Mouse (Mus musculus) kidney, adult 2 months (tissue): Measurements from ENCODE around the gene Smg6.

Experiments
- CTCF ChIP-seq: fragments of 200-500 bp; conservative IDR thresholded peaks from 2 replicates; pipeline ENCODE4 v1.5.1; 2011; ENCODE audit warnings: low read depth, mild to moderate bottlenecking, control low read depth, low read length, moderate library complexity, mixed read lengths; ENCODE audit not compliant: insufficient read depth, insufficient read length
- POLR2A ChIP-seq: fragments of 200-500 bp; IDR thresholded peaks from one replicate; pipeline ENCODE4 v1.6.1; 2011; ENCODE audit warnings: low read depth, low read length, control low read depth

DNA sequence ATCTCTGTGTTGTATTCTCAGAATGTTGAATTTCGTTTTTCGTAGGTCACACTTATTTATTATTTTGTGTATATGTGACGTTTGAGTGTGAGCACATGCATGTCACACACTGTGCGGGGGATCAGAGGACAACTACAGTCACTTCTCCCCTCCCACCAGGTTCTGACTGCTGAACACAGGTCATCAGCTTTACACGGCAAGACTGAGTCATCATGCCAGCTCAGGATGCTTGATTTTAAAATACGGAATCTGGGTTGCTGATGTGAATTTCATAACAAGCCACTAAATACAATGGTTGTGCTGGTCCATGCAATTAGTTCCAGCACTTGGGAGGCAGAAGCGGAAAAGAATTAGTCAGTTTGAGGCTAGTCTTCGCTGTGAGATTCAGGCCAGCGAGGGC, 44.6 kb upstream of the Smg6 start:
- no peak for TF ChIP-seq POLR2A
- no peak for TF ChIP-seq CTCF
